Mouse (Mus musculus) left cerebral cortex, adult 2 months (tissue): ENCODE data around the gene Ugt1a2. TPM values are rescaled to one million over a fixed set of nuclear protein-coding genes. Genes with fewer than 3 reads are reported as not detected.

ENCODE experiments used
- DNase-seq, 2 experiments: peaks; one replicate each; pipeline ENCODE4 v3.0.0; 2021 to 2022; ENCODE audit warnings: low spot score in 2 of 2, mixed read lengths in 1 of 2; ENCODE audit errors: extremely low spot score in 1 of 2
- H3K27ac ChIP-seq: fragments of 200-600 bp; 2 replicates; pipeline ENCODE4 v1.8.1; 2022
- H3K4me3 ChIP-seq: fragments of 200-600 bp; 2 replicates; pipeline ENCODE4 v1.8.1; 2022
- CTCF ChIP-seq: fragments of 200-600 bp; IDR thresholded peaks from 2 replicates; pipeline ENCODE4 v1.8.1; 2022; ENCODE audit warnings: antibody characterized with exemption, mild to moderate bottlenecking, moderate library complexity
- intact Hi-C: fragments of 180-260 bp; cut with DNase I; formaldehyde crosslinking; loops from one replicate; pipeline ENCODE4 v1.15.1; 2025
- total RNA-seq, 2 experiments: library from RNA; stranded (reverse); gene quantifications; 2 replicates each; pipeline ENCODE4 v1.2.3; 2021

Gene Ugt1a2
- total RNA-seq, 2 experiments from 2014 or later: not detected

DNA sequence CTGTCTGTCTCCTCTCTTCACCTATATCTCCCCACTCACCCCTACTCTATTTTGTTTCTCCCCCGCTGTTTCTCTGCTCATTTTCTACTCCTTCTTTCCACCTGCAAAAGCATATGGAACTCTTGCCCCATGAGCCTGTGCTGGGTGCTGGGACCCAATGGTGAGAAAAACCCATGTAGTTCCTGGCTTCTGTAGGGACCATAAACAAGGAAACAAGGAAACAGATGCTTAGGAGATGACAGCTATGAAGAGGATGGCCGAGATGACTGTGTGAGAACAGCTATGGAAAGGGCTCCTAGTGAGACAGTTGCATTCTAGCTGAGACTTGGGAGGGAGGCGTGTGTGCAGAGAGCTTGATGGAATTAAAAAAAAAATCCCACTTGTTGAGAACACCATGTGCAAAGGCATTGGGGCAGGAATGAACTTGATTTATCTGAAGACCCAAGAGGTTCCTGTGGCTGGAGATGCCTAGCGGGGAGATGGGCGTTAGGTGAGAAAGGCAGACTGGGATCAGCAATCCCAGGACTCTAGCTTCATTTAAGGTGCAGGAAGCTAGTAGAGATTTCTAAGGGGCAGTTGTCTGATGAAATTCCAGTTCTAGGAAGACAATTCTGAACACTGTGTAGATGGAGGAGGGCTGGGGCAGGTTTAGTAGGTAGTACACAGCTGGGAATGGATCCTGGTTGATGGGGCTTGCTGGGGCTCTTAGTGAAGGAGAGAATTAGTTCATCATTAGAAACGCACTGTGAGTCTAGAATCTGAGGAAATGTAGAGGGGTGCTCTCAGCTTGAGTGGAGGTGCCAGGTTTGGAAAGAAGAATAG, 30.8 kb downstream of the Ugt1a2 start:
- TF ChIP-seq CTCF: no peak
- H3K27ac ChIP-seq: no peak overlapping the region
- intact Hi-C loops: no loop called here
- no peak overlapping the region for H3K4me3 ChIP-seq
- no peak for DNase-seq

DNA sequence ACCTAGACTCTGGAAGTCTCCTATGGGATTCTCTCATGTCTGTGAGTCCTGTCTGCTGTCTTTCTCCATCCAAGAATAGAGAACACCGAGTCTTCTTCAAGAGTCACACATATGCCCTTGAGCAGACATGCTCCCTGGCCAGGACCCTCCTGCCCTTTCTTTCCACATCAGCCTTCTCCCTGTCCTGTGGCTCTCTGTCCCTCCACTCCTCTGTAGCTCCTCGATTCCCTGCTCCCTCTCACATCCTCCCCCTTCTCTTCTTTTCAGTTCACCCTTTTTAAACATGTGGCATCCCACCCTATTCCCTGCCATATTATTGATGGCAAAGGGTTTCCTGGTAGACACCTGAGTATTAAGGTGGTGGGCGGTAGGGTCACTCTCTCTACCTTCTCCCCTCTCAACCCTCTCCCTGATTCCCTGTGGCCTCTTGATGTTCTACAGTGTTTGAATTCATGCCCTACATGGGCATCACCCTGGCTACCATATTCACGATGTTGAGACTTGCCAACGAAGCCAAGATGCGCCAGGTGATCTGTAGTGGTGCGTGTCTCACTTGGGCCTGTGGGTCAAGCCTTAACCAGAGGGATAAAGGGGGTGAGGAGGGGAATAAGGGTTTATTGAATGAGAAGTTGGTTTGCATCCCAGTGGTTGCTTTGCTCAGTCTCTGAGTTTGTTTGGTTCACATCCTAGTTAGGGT, 31.6 kb downstream of the Ugt1a2 start:
- intact Hi-C loops: no loop called here
- Histone ChIP-seq H3K27ac (no peak overlapping the region), H3K4me3 (no peak overlapping the region)
- DNase-seq: no peak
- TF ChIP-seq CTCF: no peak

DNA sequence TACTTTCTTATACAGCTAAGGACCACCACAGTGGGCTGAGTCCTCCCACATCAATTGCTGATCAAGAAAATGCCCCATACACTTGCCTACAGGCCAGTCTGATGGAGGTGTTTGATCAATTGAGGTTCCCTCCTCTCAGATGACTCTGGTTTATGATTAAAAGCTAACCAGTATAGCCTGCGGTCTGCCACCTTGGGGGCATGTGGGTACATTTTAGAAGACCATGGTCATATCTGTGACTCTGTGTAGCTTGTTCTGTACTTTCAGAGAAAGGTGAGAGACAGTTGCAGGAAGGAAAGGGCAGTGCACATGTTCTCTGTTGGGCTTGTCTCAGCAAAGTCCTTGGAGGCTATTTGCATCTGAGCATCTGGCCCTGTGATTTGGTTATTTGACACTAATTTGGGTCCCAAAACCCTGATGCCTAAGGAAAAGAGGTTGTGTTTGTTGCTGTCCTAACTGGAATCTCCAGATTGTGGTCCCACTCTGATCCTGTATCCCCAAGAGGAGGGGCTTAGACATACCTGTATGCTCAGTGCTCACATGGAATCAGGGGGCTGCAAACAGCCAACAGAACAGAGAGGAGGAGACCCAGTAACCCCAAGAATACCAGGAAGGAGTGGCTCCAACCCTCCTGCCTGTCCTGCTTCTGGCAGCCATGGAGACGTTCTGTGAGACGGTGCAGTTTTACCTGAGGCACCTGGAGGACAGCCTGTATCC, 32.4 kb downstream of the Ugt1a2 start:
- TF ChIP-seq CTCF: no peak
- DNase-seq: no peak
- Histone ChIP-seq H3K4me3 (no peak overlapping the region), H3K27ac (no peak overlapping the region)
- intact Hi-C loops: no loop called here

DNA sequence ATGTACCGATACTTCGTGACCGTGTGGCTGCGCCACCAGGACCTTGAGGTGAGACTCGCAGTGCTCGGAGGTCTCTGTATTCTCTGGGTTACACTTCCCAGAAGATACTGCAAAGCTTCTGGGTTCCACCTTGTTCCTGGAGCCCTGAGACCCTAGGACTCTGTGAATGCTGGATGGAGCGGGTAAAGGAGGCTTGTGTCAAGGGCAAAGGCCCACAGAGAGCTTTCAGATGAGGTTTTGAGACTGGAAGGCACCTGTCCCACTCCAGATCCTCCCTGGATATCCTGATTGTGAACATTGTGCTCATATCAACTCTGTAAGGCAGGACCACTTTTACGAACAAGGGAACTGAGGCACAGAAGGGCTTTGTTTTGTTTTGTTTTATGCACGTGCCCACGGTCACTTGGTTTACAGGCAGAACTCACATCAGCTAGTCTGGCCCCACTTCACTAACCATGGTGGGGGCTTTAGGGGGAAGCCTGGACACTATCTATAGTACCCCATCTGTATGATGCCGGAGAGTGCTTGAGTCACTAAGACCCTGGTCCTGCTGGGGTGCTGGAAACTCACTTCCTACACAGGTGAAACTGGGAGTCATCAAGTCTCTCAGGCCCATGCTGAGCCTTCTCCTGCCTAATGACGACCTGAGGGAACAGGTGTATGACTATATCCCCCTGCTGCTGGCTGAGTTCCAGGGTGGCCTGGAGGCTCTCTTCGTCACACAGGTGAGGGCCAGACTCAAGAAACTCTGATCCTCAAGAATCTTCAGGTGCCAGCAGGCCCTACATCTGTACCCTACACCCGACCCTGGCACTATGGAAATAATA, 33.2 kb downstream of the Ugt1a2 start:
- no peak for DNase-seq
- Histone ChIP-seq H3K4me3 (no peak overlapping the region), H3K27ac (no peak overlapping the region)
- intact Hi-C loops: no loop called here
- no peak for TF ChIP-seq CTCF

DNA sequence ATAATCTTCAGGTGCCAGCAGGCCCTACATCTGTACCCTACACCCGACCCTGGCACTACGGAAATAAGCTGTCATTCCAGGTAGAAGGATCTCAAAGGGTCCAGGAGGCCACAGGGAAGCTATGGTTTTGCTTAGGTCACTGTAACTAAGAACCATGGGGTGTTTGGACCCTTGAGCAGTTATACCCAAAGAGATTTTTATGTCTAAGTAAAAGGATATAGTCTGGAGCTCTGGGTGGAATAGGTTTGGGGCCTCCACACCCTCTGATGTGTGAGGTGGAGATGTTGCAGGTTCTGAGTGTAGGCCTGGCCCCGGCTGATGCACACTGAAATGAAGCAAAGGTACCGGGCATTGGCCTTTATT, 33.8 kb downstream of the Ugt1a2 start:
- H3K4me3 ChIP-seq: no peak overlapping the region
- intact Hi-C loops: no loop called here
- DNase-seq: no peak
- no peak overlapping the region for H3K27ac ChIP-seq
- no peak for TF ChIP-seq CTCF

DNA sequence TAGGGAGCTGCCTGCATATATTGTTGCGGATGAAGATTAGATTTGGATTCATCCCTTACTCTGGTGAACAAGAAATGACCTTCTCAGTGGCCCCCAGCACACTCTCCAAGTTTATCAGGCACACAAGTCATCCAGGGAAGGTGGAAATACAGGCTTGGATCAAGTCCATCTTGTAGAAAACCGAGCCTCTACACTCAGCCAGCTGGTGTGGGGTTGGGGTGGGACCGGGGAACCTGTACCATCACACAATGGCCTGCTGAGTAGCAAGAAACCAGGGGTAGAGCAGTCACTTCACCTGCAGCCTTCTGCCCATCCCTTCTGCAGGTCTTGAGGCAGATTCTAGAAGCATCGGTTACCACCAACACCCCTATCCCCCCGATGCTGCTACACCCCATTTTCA, 34.2 kb downstream of the Ugt1a2 start:
- H3K27ac ChIP-seq: no peak overlapping the region
- no peak overlapping the region for H3K4me3 ChIP-seq
- TF ChIP-seq CTCF: no peak
- DNase-seq: no peak
- intact Hi-C loops: no loop called here

DNA sequence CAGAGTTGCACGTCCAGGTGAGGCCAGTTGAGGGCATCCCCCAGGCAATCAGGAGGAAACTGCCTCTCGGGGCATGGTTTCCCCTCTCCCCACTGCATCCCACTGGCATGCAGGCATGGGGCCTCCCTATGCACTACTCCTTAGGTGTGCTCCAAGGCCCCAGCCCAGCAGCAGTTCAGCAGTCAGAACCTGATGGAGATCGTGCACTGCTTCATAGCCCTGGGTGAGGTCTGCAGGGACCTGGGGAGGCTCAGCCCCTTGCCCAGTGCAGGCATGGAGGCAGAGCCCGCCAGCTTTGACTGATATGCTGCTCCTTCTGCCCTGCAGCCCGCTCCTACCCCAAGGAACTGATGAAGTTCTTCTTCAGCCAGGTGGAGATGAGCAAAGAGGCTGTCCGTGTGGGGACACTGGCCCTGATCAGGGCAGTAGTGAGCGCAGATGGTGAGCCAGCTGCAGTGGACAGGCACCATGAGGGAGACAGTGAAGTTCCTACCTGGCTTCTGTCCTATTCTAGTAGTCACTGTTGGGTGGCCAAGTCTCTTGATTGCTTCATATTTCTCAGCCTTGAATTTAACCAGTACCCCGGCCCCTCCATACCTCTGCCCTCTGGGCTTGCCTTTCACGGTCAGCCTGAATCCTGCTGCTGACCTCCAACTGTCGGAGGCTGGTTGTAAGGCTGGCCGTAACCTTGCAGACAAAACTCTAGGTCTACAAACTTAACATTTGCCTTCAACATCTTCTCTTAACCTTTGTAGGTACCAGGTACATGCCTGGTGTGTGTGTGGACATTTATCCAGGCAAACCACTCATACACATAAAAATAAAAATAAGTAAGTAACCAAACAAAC, 34.9 kb downstream of the Ugt1a2 start:
- H3K27ac ChIP-seq: no peak overlapping the region
- no peak for TF ChIP-seq CTCF
- no peak for DNase-seq
- intact Hi-C loops: no loop called here
- no peak overlapping the region for H3K4me3 ChIP-seq

DNA sequence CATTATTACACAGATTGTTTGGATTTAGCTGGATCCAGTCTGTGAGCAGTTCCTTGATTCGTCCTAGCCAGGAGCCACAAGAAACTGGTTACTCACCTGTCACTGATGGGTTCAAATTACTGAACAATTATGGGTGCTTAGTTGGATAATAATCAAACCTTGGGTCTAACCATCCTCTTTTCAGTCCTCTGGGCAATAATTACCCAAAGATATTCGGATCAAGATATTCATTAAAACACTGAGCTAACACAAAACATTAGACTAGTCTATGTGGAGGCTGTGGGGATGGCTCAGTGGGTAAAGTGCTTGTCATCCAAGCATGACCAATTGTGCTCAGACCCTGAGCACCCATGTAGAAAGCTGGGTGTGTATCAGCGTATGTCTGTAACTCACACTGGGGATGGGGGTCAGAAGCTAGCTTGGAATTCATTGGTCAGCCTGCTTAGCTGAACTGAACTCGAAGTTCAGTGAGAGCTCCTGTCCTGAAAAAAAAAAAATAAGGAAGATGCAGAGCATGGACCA, 35.6 kb downstream of the Ugt1a2 start:
- Histone ChIP-seq H3K4me3 (no peak overlapping the region), H3K27ac (no peak overlapping the region)
- no peak for DNase-seq
- intact Hi-C loops: no loop called here
- TF ChIP-seq CTCF: no peak

DNA sequence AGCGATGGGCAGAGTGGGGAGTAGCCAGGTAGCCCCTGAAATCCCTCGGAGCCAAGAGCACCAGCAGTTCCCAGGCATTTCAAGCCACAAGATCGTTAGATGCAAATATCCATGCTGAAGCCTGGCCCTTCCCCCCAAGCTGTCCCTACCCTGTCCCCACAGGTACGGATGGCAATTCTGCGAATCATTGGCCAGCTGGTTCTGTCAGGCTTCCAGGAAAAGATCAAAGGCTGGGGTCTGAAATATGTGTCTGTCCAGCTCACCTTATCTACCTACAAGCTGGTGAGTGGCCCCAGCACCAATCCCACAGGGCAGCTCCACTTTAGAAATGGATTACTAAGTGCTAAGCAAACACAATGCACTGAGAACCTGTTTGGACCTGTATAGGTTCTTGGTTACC, 36.9 kb downstream of the Ugt1a2 start:
- intact Hi-C loops: no loop called here
- Histone ChIP-seq H3K27ac (no peak overlapping the region), H3K4me3 (no peak overlapping the region)
- no peak for DNase-seq
- no peak for TF ChIP-seq CTCF

DNA sequence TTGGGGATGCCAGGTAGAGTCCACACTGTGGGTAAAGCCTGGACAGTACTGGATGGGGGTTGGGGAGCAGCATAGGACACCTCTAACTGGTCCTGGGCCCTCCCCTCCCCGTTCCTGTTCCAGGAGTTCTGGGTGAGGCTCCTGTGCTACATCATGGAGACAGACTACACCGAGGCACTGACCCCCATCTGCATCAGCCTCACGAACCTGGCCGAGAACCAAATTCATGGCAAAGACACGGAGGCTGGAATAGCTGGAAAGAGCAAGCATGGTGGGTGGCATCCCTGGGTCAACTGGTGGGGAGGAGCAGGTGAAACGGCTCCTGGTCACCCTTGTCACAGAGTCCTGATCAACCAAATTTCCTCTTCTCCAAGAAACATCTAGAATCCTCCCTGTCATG, 38.4 kb downstream of the Ugt1a2 start:
- no peak for DNase-seq
- TF ChIP-seq CTCF: no peak
- intact Hi-C loops: no loop called here
- Histone ChIP-seq H3K27ac (no peak overlapping the region), H3K4me3 (no peak overlapping the region)

DNA sequence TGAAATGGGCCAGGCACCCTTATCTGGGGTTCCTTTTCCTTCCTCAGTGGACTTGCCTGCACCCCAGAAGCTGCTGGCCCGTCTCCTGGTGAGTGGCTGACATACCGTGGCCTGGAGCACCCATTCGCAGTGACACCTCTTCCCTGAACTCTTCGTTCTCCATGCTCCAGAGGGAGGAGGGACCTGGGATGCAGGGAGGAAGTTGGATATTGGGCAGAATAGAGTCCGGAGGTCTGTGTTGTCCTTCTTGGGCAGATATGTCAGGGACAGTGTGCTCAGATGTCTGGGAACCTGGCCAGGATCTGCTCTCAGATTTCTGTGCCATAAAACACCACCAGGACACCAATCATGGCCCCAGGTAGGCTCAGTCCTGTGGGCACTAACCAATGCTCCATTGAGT, 39.7 kb downstream of the Ugt1a2 start:
- Histone ChIP-seq H3K4me3 (no peak overlapping the region), H3K27ac (no peak overlapping the region)
- intact Hi-C loops: no loop called here
- DNase-seq: no peak
- TF ChIP-seq CTCF: no peak
